Mouse (Mus musculus): ENCODE results near the gene Rabgap1l. TPM values are rescaled to one million over a fixed set of nuclear protein-coding genes. Genes with fewer than 3 reads are reported as not detected.
A peak's percentile ranks its signal among the peaks of the same experiment; 100 is the strongest.

Rabgap1l gene
- total and polyA plus RNA-seq, 3 experiments, result 12.9 to 325 (median 302) TPM

DNA sequence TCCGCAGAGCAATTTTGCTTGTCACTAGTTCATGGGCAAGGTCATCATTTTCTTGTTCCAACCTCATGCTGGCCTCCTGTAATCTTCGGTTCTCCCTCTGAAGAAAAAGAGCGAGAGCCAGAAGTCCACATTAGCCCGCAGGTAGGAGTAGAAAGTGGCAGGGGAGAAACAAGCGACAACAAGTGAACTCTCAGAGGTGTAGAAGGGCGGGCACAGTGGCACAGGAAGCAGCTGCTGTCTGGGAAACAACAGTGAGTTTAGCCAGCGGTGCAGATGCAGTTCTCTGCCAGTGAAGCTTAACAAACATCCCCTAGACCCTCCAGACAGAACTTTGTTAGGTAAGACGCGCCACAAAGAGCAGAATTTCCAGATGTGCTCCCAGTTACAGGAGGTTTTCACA lies 545.5 kb downstream of the Rabgap1l start:
- ATAC-seq (ENCODE audit: extremely low read depth, insufficient number of reproducible peaks, low FRiP score, poor library complexity, severe bottlenecking), result no peak
- DNase-seq (ENCODE audit: low spot score), result no peak
- peaks cover 3% of the 10 kb centered on the region; the same call in 1 of the 2 replicates for H3K4me1 ChIP-seq (ENCODE audit: insufficient read depth, low read depth, low read length)
- H3K27me3 ChIP-seq (ENCODE audit: insufficient read depth, low read length), result no peaks in the 10 kb centered on the region
- H3K9me3 ChIP-seq (replicated peaks), result no peaks in the 10 kb centered on the region
- peaks cover 35% of the 10 kb centered on the region for H3K36me3 ChIP-seq (replicated peaks)
- TF ChIP-seq TAL1 (conservative IDR thresholded peaks at IDR 0.05; ENCODE audit: low read depth, low read length) (no peak), POLR2AphosphoS5 (IDR thresholded peaks at IDR 0.05; ENCODE audit: insufficient replicate concordance, low read depth, low read length) (no peak), GATA1 (IDR thresholded peaks at IDR 0.05; ENCODE audit: borderline replicate concordance, low read length) (no peak), GATA2 (IDR thresholded peaks at IDR 0.05; ENCODE audit: borderline replicate concordance, low read depth, low read length) (no peak), CTCF (IDR thresholded peaks at IDR 0.05; ENCODE audit: low read depth, low read length) (no peak)
- H3K4me3 ChIP-seq (ENCODE audit: low read depth, low read length), result no peak overlapping the region

DNA sequence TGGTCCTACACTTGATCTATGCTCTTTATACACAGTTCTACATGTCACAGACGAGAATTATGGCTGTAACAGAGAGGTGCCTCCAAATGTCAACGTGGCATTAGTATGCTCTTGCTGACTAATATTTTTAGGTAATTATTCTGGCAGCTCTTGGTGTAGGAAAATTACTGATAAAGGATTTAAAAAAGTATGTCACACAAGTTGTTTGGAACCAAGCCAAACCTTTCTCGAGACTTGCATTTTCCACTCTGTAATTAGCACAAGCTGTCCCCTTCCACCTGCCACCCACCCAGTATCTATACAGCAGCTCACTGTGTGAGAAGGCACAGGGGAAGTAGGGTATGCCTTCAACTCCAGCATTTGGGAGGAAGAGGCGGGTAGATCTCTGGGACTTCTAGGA lies 546.2 kb downstream of the Rabgap1l start:
- peaks cover 3% of the 10 kb centered on the region; the same call in 1 of the 2 replicates for H3K4me1 ChIP-seq (ENCODE audit: insufficient read depth, low read depth, low read length)
- no peaks in the 10 kb centered on the region for H3K9me3 ChIP-seq (replicated peaks)
- DNase-seq (ENCODE audit: low spot score) (no peak), ATAC-seq (ENCODE audit: extremely low read depth, insufficient number of reproducible peaks, low FRiP score, poor library complexity, severe bottlenecking) (no peak)
- TF ChIP-seq GATA1 (IDR thresholded peaks at IDR 0.05; ENCODE audit: borderline replicate concordance, low read length), result no peak
- TF ChIP-seq TAL1 (conservative IDR thresholded peaks at IDR 0.05; ENCODE audit: low read depth, low read length), result no peak
- TF ChIP-seq CTCF (IDR thresholded peaks at IDR 0.05; ENCODE audit: low read depth, low read length), result no peak
- TF ChIP-seq GATA2 (IDR thresholded peaks at IDR 0.05; ENCODE audit: borderline replicate concordance, low read depth, low read length), result no peak
- TF ChIP-seq POLR2AphosphoS5 (IDR thresholded peaks at IDR 0.05; ENCODE audit: insufficient replicate concordance, low read depth, low read length), result no peak
- no peaks in the 10 kb centered on the region for H3K27me3 ChIP-seq (ENCODE audit: insufficient read depth, low read length)
- peaks cover 39% of the 10 kb centered on the region for H3K36me3 ChIP-seq (replicated peaks)
- no peak overlapping the region for H3K4me3 ChIP-seq (ENCODE audit: low read depth, low read length)

DNA sequence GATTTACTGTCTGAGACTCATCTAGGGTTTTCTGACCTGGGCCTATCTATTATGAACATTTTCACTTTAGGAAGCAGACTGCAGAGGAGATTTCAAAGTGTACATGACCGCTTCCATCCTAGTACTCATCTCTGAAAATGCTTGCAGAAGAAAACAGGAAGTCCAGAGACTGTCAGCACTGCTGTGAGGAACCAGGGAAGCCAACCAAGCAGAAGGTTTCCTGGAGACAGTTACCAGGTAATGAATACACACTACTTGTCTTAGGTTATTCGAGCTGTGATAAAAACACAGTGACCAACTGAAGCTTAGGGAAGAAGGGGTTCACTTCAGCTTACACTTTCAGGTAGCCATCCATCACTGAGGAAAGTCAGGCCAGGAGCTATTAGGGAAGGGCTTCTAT lies 547.1 kb downstream of the Rabgap1l start:
- DNase-seq (ENCODE audit: low spot score), result no peak
- no peak overlapping the region for H3K4me3 ChIP-seq (ENCODE audit: low read depth, low read length)
- peaks cover 3% of the 10 kb centered on the region; the same call in 1 of the 2 replicates for H3K4me1 ChIP-seq (ENCODE audit: insufficient read depth, low read depth, low read length)
- peak; percentile 15; the same call in 1 of the 2 replicates for ATAC-seq (ENCODE audit: extremely low read depth, insufficient number of reproducible peaks, low FRiP score, poor library complexity, severe bottlenecking)
- H3K27me3 ChIP-seq (ENCODE audit: insufficient read depth, low read length), result no peaks in the 10 kb centered on the region
- no peaks in the 10 kb centered on the region for H3K9me3 ChIP-seq (replicated peaks)
- TF ChIP-seq TAL1 (conservative IDR thresholded peaks at IDR 0.05; ENCODE audit: low read depth, low read length), result no peak
- TF ChIP-seq GATA2 (IDR thresholded peaks at IDR 0.05; ENCODE audit: borderline replicate concordance, low read depth, low read length), result no peak
- no peak for TF ChIP-seq CTCF (IDR thresholded peaks at IDR 0.05; ENCODE audit: low read depth, low read length)
- peaks cover 39% of the 10 kb centered on the region for H3K36me3 ChIP-seq (replicated peaks)

DNA sequence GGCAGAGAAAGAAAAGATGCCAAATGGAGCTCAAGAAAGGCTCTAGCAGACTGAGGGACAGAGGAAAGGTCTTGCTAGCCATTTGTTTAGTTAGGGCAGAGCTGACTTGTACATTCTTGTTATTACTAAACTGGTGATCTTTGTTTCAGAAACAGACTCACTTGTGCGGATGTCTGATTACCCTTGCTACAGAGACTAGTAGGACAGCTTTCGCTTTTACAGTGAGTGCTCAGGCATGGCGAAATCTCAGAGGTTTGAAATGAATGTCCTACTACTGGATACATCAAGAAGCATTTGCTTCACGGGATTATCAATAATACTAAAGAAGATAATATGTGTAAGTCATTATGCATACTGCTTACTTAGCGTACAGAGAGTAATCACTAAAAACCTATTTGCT lies 548.3 kb downstream of the Rabgap1l start:
- ATAC-seq (ENCODE audit: extremely low read depth, insufficient number of reproducible peaks, low FRiP score, poor library complexity, severe bottlenecking) (no peak), DNase-seq (ENCODE audit: low spot score) (no peak)
- Histone ChIP-seq H3K4me1 (ENCODE audit: insufficient read depth, low read depth, low read length) (no peaks in the 10 kb centered on the region), H3K4me3 (ENCODE audit: low read depth, low read length) (no peak overlapping the region), H3K36me3 (replicated peaks) (peaks cover 40% of the 10 kb centered on the region), H3K9me3 (replicated peaks) (no peaks in the 10 kb centered on the region), H3K27me3 (ENCODE audit: insufficient read depth, low read length) (no peaks in the 10 kb centered on the region)
- TF ChIP-seq CTCF (IDR thresholded peaks at IDR 0.05; ENCODE audit: low read depth, low read length), result no peak
- TF ChIP-seq TAL1 (conservative IDR thresholded peaks at IDR 0.05; ENCODE audit: low read depth, low read length), result no peak
- TF ChIP-seq GATA2 (IDR thresholded peaks at IDR 0.05; ENCODE audit: borderline replicate concordance, low read depth, low read length), result no peak
- no peak for TF ChIP-seq POLR2AphosphoS5 (IDR thresholded peaks at IDR 0.05; ENCODE audit: insufficient replicate concordance, low read depth, low read length)
- no peak for TF ChIP-seq GATA1 (IDR thresholded peaks at IDR 0.05; ENCODE audit: borderline replicate concordance, low read length)

DNA sequence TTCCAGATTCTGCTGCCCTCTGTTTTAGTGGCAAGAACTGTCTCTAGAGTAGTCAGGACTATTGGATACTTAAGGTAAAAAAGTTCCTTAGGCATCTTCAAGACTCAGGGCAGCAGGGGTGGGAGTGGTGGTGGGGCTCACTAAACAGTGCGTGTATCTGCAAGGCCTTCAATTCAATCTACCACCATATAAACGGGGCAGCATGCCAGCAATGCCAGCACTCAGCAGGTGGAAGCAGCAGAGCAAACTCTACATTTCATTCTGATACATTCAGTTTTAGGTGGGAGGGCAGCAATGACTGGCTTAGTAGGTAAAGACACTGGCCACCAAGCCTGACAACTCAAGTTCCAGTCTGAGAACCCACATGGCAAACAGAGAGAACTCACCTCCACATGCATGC lies 552.9 kb downstream of the Rabgap1l start:
- H3K9me3 ChIP-seq (replicated peaks), result no peaks in the 10 kb centered on the region
- TF ChIP-seq TAL1 (conservative IDR thresholded peaks at IDR 0.05; ENCODE audit: low read depth, low read length), result no peak
- no peak for TF ChIP-seq GATA1 (IDR thresholded peaks at IDR 0.05; ENCODE audit: borderline replicate concordance, low read length)
- TF ChIP-seq GATA2 (IDR thresholded peaks at IDR 0.05; ENCODE audit: borderline replicate concordance, low read depth, low read length), result no peak
- TF ChIP-seq POLR2AphosphoS5 (IDR thresholded peaks at IDR 0.05; ENCODE audit: insufficient replicate concordance, low read depth, low read length), result no peak
- TF ChIP-seq CTCF (IDR thresholded peaks at IDR 0.05; ENCODE audit: low read depth, low read length), result no peak
- ATAC-seq (ENCODE audit: extremely low read depth, insufficient number of reproducible peaks, low FRiP score, poor library complexity, severe bottlenecking) (no peak), DNase-seq (ENCODE audit: low spot score) (no peak)
- H3K4me3 ChIP-seq (ENCODE audit: low read depth, low read length), result no peak overlapping the region
- H3K36me3 ChIP-seq (replicated peaks), result peaks cover 54% of the 10 kb centered on the region
- no peaks in the 10 kb centered on the region for H3K27me3 ChIP-seq (ENCODE audit: insufficient read depth, low read length)
- H3K4me1 ChIP-seq (ENCODE audit: insufficient read depth, low read depth, low read length), result no peaks in the 10 kb centered on the region

DNA sequence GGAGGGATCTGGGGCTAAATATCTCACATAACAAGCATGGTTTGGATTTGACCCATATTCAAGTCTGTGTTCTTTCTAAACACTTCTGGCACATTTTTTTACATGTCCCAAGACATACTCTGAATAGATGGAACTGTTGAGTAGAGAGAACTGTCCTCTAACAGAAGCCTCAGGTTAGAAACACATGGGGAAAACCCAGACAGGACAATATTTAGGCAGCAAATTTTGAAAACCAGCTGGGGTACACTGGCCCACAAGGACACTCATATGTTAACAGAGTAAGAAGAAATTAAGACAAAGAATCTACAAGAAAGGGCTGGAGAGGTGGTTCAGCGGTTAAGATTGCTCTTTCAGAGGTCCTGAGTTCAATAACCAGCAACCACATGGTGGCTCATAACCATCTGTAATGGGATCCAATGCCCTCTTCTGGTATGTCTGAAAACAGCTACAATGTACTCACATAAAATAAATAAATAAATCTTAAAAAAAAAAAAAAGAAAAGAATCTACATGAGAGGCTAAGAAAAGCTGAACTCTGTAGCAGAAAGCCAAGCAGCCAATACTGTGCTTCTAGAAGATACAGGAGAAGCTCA lies 554.1 kb downstream of the Rabgap1l start:
- TF ChIP-seq TAL1 (conservative IDR thresholded peaks at IDR 0.05; ENCODE audit: low read depth, low read length) (no peak), CTCF (IDR thresholded peaks at IDR 0.05; ENCODE audit: low read depth, low read length) (no peak), POLR2AphosphoS5 (IDR thresholded peaks at IDR 0.05; ENCODE audit: insufficient replicate concordance, low read depth, low read length) (no peak), GATA2 (IDR thresholded peaks at IDR 0.05; ENCODE audit: borderline replicate concordance, low read depth, low read length) (no peak), GATA1 (IDR thresholded peaks at IDR 0.05; ENCODE audit: borderline replicate concordance, low read length) (no peak)
- ATAC-seq (ENCODE audit: extremely low read depth, insufficient number of reproducible peaks, low FRiP score, poor library complexity, severe bottlenecking) (no peak), DNase-seq (ENCODE audit: low spot score) (no peak)
- Histone ChIP-seq H3K9me3 (replicated peaks) (no peaks in the 10 kb centered on the region), H3K4me1 (ENCODE audit: insufficient read depth, low read depth, low read length) (no peaks in the 10 kb centered on the region), H3K27me3 (ENCODE audit: insufficient read depth, low read length) (no peaks in the 10 kb centered on the region), H3K4me3 (ENCODE audit: low read depth, low read length) (no peak overlapping the region), H3K36me3 (replicated peaks) (peaks cover 48% of the 10 kb centered on the region)

Data from G1E (cell line).